Mouse (Mus musculus) forebrain, embryonic 14.5 days (tissue): Measurements from ENCODE around the gene Olfr473. TPM values are rescaled to one million over a fixed set of nuclear protein-coding genes. Genes with fewer than 3 reads are reported as not detected.
"Not testable (repeated sequence)": the region's sequence is repeated elsewhere in the genome, so short reads cannot be mapped to it uniquely, and the experiment has no call there.

Experiments used
- ATAC-seq: fragments of 200-750 bp; cut with Nextera tagmentation; 2 replicates; pipeline ENCODE4 v1.8.0; 2017; ENCODE audit warnings: mild to moderate bottlenecking, moderate library complexity
- DNase-seq: peaks from one replicate; pipeline ENCODE4 v3.0.0-alpha.2; 2015; ENCODE audit warnings: low spot score
- H3K27ac ChIP-seq: fragments of 300-500 bp; sonication (generic); 2 replicates; pipeline ENCODE4 v1.5.1; 2014; ENCODE audit warnings: low read depth, mild to moderate bottlenecking, control low read depth, low read length, moderate library complexity
- H3K27me3 ChIP-seq: fragments of 300-500 bp; sonication (generic); replicated peaks from 2 replicates; pipeline ENCODE4 v1.6.1; 2014; ENCODE audit warnings: low read length, control low read depth, mixed read lengths; ENCODE audit not compliant: control insufficient read depth, insufficient read depth
- H3K36me3 ChIP-seq: fragments of 300-500 bp; sonication (generic); 2 replicates; pipeline ENCODE4 v1.6.1; 2014; ENCODE audit warnings: low read length, control low read depth; ENCODE audit not compliant: control insufficient read depth, insufficient read depth
- H3K4me1 ChIP-seq: fragments of 300-500 bp; sonication (generic); 2 replicates; pipeline ENCODE4 v1.6.1; 2014; ENCODE audit warnings: antibody characterized with exemption, low read length, control low read depth; ENCODE audit not compliant: control insufficient read depth, insufficient read depth
- H3K4me2 ChIP-seq: fragments of 300-500 bp; sonication (generic); 2 replicates; pipeline ENCODE4 v1.6.1; 2014; ENCODE audit warnings: mild to moderate bottlenecking, control low read depth, low read length
- H3K4me3 ChIP-seq: fragments of 300-500 bp; sonication (generic); 2 replicates; pipeline ENCODE4 v1.5.1; 2014; ENCODE audit warnings: low read depth, low read length, control low read depth
- H3K9ac ChIP-seq: fragments of 300-500 bp; sonication (generic); 2 replicates; pipeline ENCODE4 v1.6.1; 2014; ENCODE audit warnings: mild to moderate bottlenecking, low read length, control low read depth, moderate library complexity
- H3K9me3 ChIP-seq: fragments of 300-500 bp; sonication (generic); replicated peaks from 2 replicates; pipeline ENCODE4 v1.6.1; 2016; ENCODE audit warnings: low read length, control low read depth, mixed read lengths; ENCODE audit not compliant: control insufficient read depth
- WGBS: fragments of 180-500 bp; shearing (Covaris S2); extraction: QIAGEN DNeasy Blood & Tissue Kit; methylation state at CpG from one replicate; pipeline ENCODE4 v1.1.7; 2014; 5-methylcytosine and 5-hydroxymethylcytosine counted together
- polyA plus RNA-seq: library from polyadenylated mRNA; unstranded; fragments of >200 nt; fragmentation: Nextera tagmentation; extraction: Ambion mirVana; gene quantifications from 2 replicates; pipeline ENCODE4 v1.2.1, GENCODE M21; 2014

Olfr473 gene
- not detected in 2 replicates for polyA plus RNA-seq

- 100% methylated on average over 1 of the region's 1 CpGs for WGBS
- Histone ChIP-seq H3K9ac (no peak within 1 kb of the TSS), H3K36me3 (no peaks in the 10 kb centered on the region), H3K9me3 (no peaks in the 10 kb centered on the region), H3K4me3 (no peak within 1 kb of the TSS), H3K4me1 (no peaks in the 10 kb centered on the region), H3K27ac (no peak within 1 kb of the TSS), H3K4me2 (no peak within 1 kb of the TSS), H3K27me3 (no peaks in the 10 kb centered on the region)
- no peak for DNase-seq
- no peak for ATAC-seq
These were observed at the start of gene Olfr473 for GRCm38 (mm10) chr7:107930146-107930545. Olfr473 (plus strand) TSS chr7:107930446.

DNA sequence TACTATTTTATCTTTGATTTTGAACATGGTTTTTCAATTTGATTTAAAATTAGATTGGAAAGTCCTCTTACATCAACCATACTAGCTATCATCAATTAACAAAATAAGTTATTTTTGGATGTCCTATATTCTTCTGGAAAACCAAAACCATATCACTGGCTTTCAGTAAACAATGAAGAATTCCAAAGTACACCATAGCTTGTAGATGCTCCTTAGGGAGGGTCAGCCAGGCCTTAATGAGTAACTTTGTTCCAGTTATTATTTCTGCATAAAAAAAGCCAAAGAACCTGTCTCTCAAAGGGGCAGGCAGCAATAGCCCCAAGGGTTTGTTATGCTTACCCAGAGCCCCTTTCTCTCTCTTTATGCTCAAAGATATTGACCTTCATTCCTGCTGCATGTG, 32.6 kb upstream of the Olfr473 start, which contains the start of gene Olfr472:
Gene Olfr472 (plus strand): TSS at position 301 of the 400 bp plus-strand sequence.
- Histone ChIP-seq H3K27ac (no peak within 1 kb of the TSS), H3K9ac (no peak within 1 kb of the TSS), H3K36me3 (no peaks in the 10 kb centered on the region), H3K4me1 (no peaks in the 10 kb centered on the region), H3K9me3 (no peaks in the 10 kb centered on the region), H3K4me2 (no peak within 1 kb of the TSS), H3K27me3 (no peaks in the 10 kb centered on the region), H3K4me3 (no peak within 1 kb of the TSS)
- DNase-seq, result no peak
- no peak for ATAC-seq

DNA sequence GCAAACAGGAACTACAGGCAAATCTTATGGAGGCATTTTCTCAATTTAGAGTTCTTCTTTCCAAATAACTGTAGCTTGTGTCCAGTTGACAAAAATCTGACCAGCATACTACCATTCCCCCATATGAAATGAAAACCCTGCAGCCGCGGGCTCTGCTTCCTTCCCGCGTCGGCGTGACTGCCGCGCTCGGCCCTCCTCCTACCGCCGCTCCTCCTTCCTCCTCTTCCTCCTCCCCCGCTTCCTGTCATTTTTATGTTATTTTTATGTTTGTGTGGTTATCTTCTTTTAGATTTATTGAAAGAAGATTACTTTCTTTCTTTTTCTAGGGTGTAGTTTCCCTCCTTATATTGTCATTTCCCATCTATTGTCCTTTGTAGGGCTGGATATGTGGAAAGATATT, 22.3 kb downstream of the Olfr473 start:
- not testable (repeated sequence) for H3K4me2 ChIP-seq, H3K27me3 ChIP-seq, H3K4me1 ChIP-seq, ATAC-seq, DNase-seq, H3K9ac ChIP-seq, H3K4me3 ChIP-seq, H3K9me3 ChIP-seq, H3K27ac ChIP-seq, H3K36me3 ChIP-seq
- 97% methylated on average over 12 of the region's 12 CpGs for WGBS

- WGBS, result 88% methylated on average over 1 of the region's 1 CpGs
- DNase-seq, result no peak
- no peaks in the 10 kb centered on the region for H3K27me3 ChIP-seq
- no peak within 1 kb of the TSS for H3K4me2 ChIP-seq
- H3K4me3 ChIP-seq, result no peak within 1 kb of the TSS
- H3K4me1 ChIP-seq, result no peaks in the 10 kb centered on the region
- no peaks in the 10 kb centered on the region for H3K9me3 ChIP-seq
- no peaks in the 10 kb centered on the region for H3K36me3 ChIP-seq
- no peak for ATAC-seq
- H3K9ac ChIP-seq, result no peak within 1 kb of the TSS
- H3K27ac ChIP-seq, result no peak within 1 kb of the TSS
These were observed 24.1 kb downstream of the Olfr473 start, which contains the start of gene Olfr474 for GRCm38 (mm10) chr7:107954343-107954742. Olfr474 (plus strand) TSS chr7:107954643.

GRCm38 (mm10) chr7:107964503-107964902, 34.3 kb downstream of the Olfr473 start, which contains the start of gene Olfr476:
Olfr476 (plus strand) TSS chr7:107964803.
- no peaks in the 10 kb centered on the region for H3K4me1 ChIP-seq
- no peak within 1 kb of the TSS for H3K4me2 ChIP-seq
- 78% methylated on average over 1 of the region's 1 CpGs for WGBS
- no peaks in the 10 kb centered on the region for H3K36me3 ChIP-seq
- no peaks in the 10 kb centered on the region for H3K27me3 ChIP-seq
- DNase-seq (no peak), ATAC-seq (no peak)
- no peak within 1 kb of the TSS for H3K4me3 ChIP-seq
- H3K9me3 ChIP-seq, result no peaks in the 10 kb centered on the region
- H3K9ac ChIP-seq, result no peak within 1 kb of the TSS
- H3K27ac ChIP-seq, result no peak within 1 kb of the TSS

Other genes with a start within 250 kb of the Olfr473 start
- gene Cyb5r2, start 172.4 kb upstream of the Olfr473 start, polyA plus RNA-seq, result 0.10 TPM in 1 of 2 replicates, not detected in the other
- not detected in 2 replicates for gene Ovch2, start 129.2 kb upstream of the Olfr473 start, polyA plus RNA-seq
- not detected in 2 replicates for gene Olfr467, start 118.2 kb upstream of the Olfr473 start, polyA plus RNA-seq
- not detected in 2 replicates for gene Olfr469, start 104.9 kb upstream of the Olfr473 start, polyA plus RNA-seq
- gene Olfr470, start 83.0 kb upstream of the Olfr473 start, polyA plus RNA-seq, result not detected in 2 replicates
- gene Olfr472, start 32.5 kb upstream of the Olfr473 start, polyA plus RNA-seq, result not detected in 2 replicates
- gene Olfr474, start 24.2 kb downstream of the Olfr473 start, polyA plus RNA-seq, result not detected in 2 replicates
- not detected in 2 replicates for gene Olfr476, start 34.4 kb downstream of the Olfr473 start, polyA plus RNA-seq
- not detected in 2 replicates for gene Olfr477, start 56.2 kb downstream of the Olfr473 start, polyA plus RNA-seq
- not detected in 2 replicates for gene Olfr478, start 103.5 kb downstream of the Olfr473 start, polyA plus RNA-seq
- gene Olfr479, start 120.2 kb downstream of the Olfr473 start, polyA plus RNA-seq, result not detected in 2 replicates
- not detected in 2 replicates for gene Olfr480, start 136.9 kb downstream of the Olfr473 start, polyA plus RNA-seq
- gene Olfr481, start 149.4 kb downstream of the Olfr473 start, polyA plus RNA-seq, result not detected in 2 replicates
- gene Olfr482, start 167.1 kb downstream of the Olfr473 start, polyA plus RNA-seq, result 0.13 TPM in 1 of 2 replicates, not detected in the other
- not detected in 2 replicates for gene Olfr483, start 170.4 kb downstream of the Olfr473 start, polyA plus RNA-seq
- not detected in 2 replicates for gene Olfr484, start 197.0 kb downstream of the Olfr473 start, polyA plus RNA-seq
- not detected in 2 replicates for gene Olfr485, start 229.4 kb downstream of the Olfr473 start, polyA plus RNA-seq
- gene Olfr486, start 242.3 kb downstream of the Olfr473 start, polyA plus RNA-seq, result not detected in 2 replicates